Comparison of ENCODE assay signal across 8 mouse cellular contexts in the genomic region with DNA sequence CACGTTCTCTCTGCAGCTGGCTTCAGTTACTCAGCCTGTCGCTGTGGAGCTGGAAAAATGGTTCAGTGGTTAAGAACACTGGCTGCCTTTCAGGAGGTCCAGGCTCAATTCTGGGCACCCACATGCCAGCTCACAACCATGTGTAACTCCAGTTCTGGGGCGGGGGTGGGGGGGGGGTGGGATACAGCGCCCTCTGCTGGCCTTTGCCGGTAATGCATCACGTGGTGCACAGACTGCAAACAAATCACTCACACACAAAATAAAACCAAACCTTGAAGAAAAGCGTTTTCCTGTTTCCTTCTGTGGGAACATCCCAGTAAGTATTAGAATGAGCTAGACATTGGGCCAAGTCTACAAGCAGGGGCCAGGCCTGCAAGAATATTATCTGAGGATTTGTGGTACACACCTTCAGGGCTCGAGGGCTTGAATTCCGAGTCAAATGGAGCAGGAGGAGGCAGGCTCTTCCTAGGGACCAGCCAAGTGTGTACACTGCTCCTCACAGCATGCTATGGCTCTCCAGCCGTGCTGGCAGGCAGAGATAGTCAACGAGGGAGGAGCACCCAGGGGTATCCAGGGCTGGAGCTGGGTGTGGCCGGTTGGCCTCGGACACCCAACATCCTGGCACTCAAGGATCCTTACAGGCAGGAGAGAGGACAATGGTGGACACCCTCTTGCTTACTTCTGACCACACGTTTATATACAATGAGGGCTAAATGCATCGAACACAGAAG.
DNase-seq lines count a peak whose midpoint lies in the region; ATAC-seq and TF ChIP-seq lines count a peak whose summit lies in the region.

No protein-coding gene starts in this region.

- no peaks in the 10 kb centered on the region for H3K4me1 ChIP-seq in heart, postnatal 0 days (ENCODE audit: control insufficient read depth, insufficient read depth)
- H3K4me1 ChIP-seq in forebrain, postnatal 0 days (ENCODE audit: insufficient read depth): no peaks in the 10 kb centered on the region
- H3K4me1 ChIP-seq in stomach, embryonic 15.5 days: 0 out of 2 replicates have a peak, but pooled peaks cover 3% of the 10 kb centered on the region

- 41% methylated on average over 15 of the region's 15 CpGs for WGBS in heart, postnatal 0 days
- WGBS in forebrain, postnatal 0 days: 62% methylated on average over 15 of the region's 15 CpGs
- 49% methylated on average over 15 of the region's 15 CpGs for WGBS in stomach, embryonic 15.5 days

- peak; percentile 18 for DNase-seq in heart, postnatal 0 days (ENCODE audit: low spot score)
- no peak for DNase-seq in heart, postnatal 36 days
- peak; percentile 32 for DNase-seq in ovary, postnatal 36 days (ENCODE audit: low spot score)
- DNase-seq in ovary, postnatal 14 days (ENCODE audit: low spot score): no peak
- no peak for DNase-seq in forebrain, postnatal 0 days
- DNase-seq in cerebellum, adult 11-12 months: no peak

- peak overlapping the region; percentile 58 for H3K27ac ChIP-seq in heart, postnatal 0 days (ENCODE audit: low read depth)
- peak overlapping the region; percentile 23; the same call in 1 of the 2 replicates for H3K27ac ChIP-seq in forebrain, postnatal 0 days (ENCODE audit: low read depth, low read length)
- peak overlapping the region; percentile 44; the same call in 1 of the 2 replicates for H3K27ac ChIP-seq in stomach, embryonic 15.5 days

- no peak for TF ChIP-seq EP300 in heart, postnatal 0 days (IDR thresholded peaks at IDR 0.05; ENCODE audit: low read depth)

- 0 out of 2 replicates have a peak, but pooled peaks have one; percentile 44 for ATAC-seq in heart, postnatal 0 days (ENCODE audit: insufficient read depth, low read depth)
- no peak for ATAC-seq in forebrain, postnatal 0 days
- ATAC-seq in stomach, embryonic 15.5 days (ENCODE audit: insufficient read depth, low FRiP score, low read depth): no peak
- ATAC-seq in cerebellum, adult (ENCODE audit: insufficient number of reproducible peaks, low FRiP score, low TSS enrichment): no peak

- no peaks in the 10 kb centered on the region for H3K36me3 ChIP-seq in heart, postnatal 0 days (replicated peaks; ENCODE audit: control insufficient read depth, insufficient read depth, low read length)
- H3K36me3 ChIP-seq in forebrain, postnatal 0 days (ENCODE audit: insufficient read depth): no peaks in the 10 kb centered on the region
- H3K36me3 ChIP-seq in stomach, embryonic 15.5 days: no peaks in the 10 kb centered on the region

- no peak overlapping the region for H3K9ac ChIP-seq in heart, postnatal 0 days (replicated peaks; ENCODE audit: low read depth, low read length)
- no peak overlapping the region for H3K9ac ChIP-seq in forebrain, postnatal 0 days
- no peak overlapping the region for H3K9ac ChIP-seq in stomach, embryonic 15.5 days

- intact Hi-C loops in heart, postnatal 36 days (cut with DNase I): no loop called here

- H3K4me3 ChIP-seq in heart, postnatal 0 days (ENCODE audit: low read depth, low read length): no peak overlapping the region
- H3K4me3 ChIP-seq in forebrain, postnatal 0 days (ENCODE audit: low read depth, low read length): no peak overlapping the region
- no peak overlapping the region for H3K4me3 ChIP-seq in stomach, embryonic 15.5 days (replicated peaks)

- 0 out of 2 replicates have a peak overlapping the region, but pooled peaks have one; percentile 1 for H3K4me2 ChIP-seq in heart, postnatal 0 days (ENCODE audit: low read depth, low read length)
- H3K4me2 ChIP-seq in forebrain, postnatal 0 days (ENCODE audit: low read depth): no peak overlapping the region
- H3K4me2 ChIP-seq in stomach, embryonic 15.5 days: no peak overlapping the region

- H3K27me3 ChIP-seq in heart, postnatal 0 days (ENCODE audit: control insufficient read depth, insufficient read depth, low read length): no peaks in the 10 kb centered on the region
- H3K27me3 ChIP-seq in forebrain, postnatal 0 days (ENCODE audit: insufficient read depth, low read length): no peaks in the 10 kb centered on the region
- H3K27me3 ChIP-seq in stomach, embryonic 15.5 days (replicated peaks): no peaks in the 10 kb centered on the region

- peak; percentile 36 for TF ChIP-seq CTCF in heart, postnatal 0 days (IDR thresholded peaks at IDR 0.05; ENCODE audit: low read depth)
- peak; percentile 55 for TF ChIP-seq CTCF in forebrain, postnatal 0 days (IDR thresholded peaks at IDR 0.05; ENCODE audit: low read depth)

- H3K9me3 ChIP-seq in heart, postnatal 0 days (replicated peaks; ENCODE audit: control insufficient read depth, low read length): no peaks in the 10 kb centered on the region
- no peaks in the 10 kb centered on the region for H3K9me3 ChIP-seq in forebrain, postnatal 0 days (ENCODE audit: low read length)
- no peaks in the 10 kb centered on the region for H3K9me3 ChIP-seq in stomach, embryonic 15.5 days

Comparison
In these comparisons a context has a peak if more than half of its experiments do, and no peak if none do; other contexts are left out.
1. DNase-seq: peak in heart, postnatal 0 days (single experiment) and ovary, postnatal 36 days (single experiment); none in heart, postnatal 36 days (0 of 2), ovary, postnatal 14 days (single experiment), forebrain, postnatal 0 days (single experiment) and cerebellum, adult 11-12 months (single experiment).
2. Peak in every context shown above with its lines, with median percentiles within 50 percentile points of each other: H3K27ac ChIP-seq.